Mouse (Mus musculus) kidney, adult 2 months (tissue): ENCODE data around the gene Idnk. TPM values are rescaled to one million over a fixed set of nuclear protein-coding genes. Genes with fewer than 3 reads are reported as not detected.
A peak's percentile ranks its signal among the peaks of the same experiment; 100 is the strongest.

Experiments
- DNase-seq: peaks from one replicate; pipeline ENCODE4 v3.0.0; 2021
- H3K27ac ChIP-seq: fragments of 200-500 bp; 2 replicates; pipeline ENCODE4 v1.5.1; 2012; ENCODE audit warnings: low read depth, low read length, control low read depth, inconsistent platforms; ENCODE audit not compliant: insufficient read depth
- H3K27me3 ChIP-seq: fragments of 200-500 bp; replicated peaks from 2 replicates; pipeline ENCODE4 v1.6.1; 2012; ENCODE audit warnings: mild to moderate bottlenecking, moderate library complexity, low read length, inconsistent platforms; ENCODE audit not compliant: control insufficient read depth, insufficient read depth
- H3K36me3 ChIP-seq: fragments of 200-500 bp; 2 replicates; pipeline ENCODE4 v1.6.1; 2012; ENCODE audit warnings: mild to moderate bottlenecking, moderate library complexity, low read length, inconsistent platforms; ENCODE audit not compliant: control insufficient read depth, insufficient read depth
- H3K4me1 ChIP-seq: fragments of 200-500 bp; 2 replicates; pipeline ENCODE4 v1.6.1; 2011; ENCODE audit warnings: low read length; ENCODE audit not compliant: control insufficient read depth, insufficient read depth
- H3K4me3 ChIP-seq: fragments of 200-500 bp; 2 replicates; pipeline ENCODE4 v1.5.1; 2011; ENCODE audit warnings: mild to moderate bottlenecking, low read depth, low read length, control low read depth; ENCODE audit not compliant: insufficient read depth
- CTCF ChIP-seq: fragments of 200-500 bp; conservative IDR thresholded peaks from 2 replicates; pipeline ENCODE4 v1.5.1; 2011; ENCODE audit warnings: low read depth, mild to moderate bottlenecking, control low read depth, low read length, moderate library complexity, mixed read lengths; ENCODE audit not compliant: insufficient read depth, insufficient read length
- POLR2A ChIP-seq: fragments of 200-500 bp; IDR thresholded peaks from one replicate; pipeline ENCODE4 v1.6.1; 2011; ENCODE audit warnings: low read depth, low read length, control low read depth
- WGBS: fragments of 180-500 bp; shearing (Covaris S2); methylation state at CpG from one replicate; pipeline ENCODE4 v1.1.7; 2018; 5-methylcytosine and 5-hydroxymethylcytosine counted together
- polyA plus RNA-seq: library from polyadenylated mRNA; depleted of rRNA; stranded (reverse); fragments of >200 nt; gene quantifications from 2 replicates; pipeline ENCODE4 v1.2.3, GENCODE M21; 2012; rRNA removed

Idnk gene
- polyA plus RNA-seq, 1 experiment = 27.4 TPM

DNA sequence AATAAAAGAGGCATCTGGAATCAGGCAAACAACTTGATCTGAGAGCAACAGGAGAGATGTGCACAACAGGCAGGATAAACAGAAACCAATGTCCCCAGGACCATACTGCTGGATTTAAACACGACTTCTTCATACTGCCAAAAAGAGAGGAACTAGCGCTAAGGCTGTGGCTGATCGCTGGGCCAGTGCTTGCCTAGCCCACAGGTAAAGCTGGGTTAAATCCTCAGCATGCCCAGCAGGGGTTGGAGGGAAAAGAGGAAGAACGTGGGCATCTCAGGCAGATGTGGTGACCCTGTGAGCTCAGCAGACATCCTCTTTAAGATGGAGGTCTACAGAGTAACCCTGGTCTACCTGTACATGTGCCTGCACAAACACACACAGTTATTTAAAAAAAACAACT is 47.5 kb downstream of the Idnk start:
- WGBS = 53% methylated on average over 4 of the region's 4 CpGs
- Histone ChIP-seq H3K27ac (no peak overlapping the region), H3K36me3 (no peaks in the 10 kb centered on the region), H3K4me3 (no peak overlapping the region), H3K4me1 (peaks cover 18% of the 10 kb centered on the region; the same call in 1 of the 2 replicates), H3K27me3 (no peaks in the 10 kb centered on the region)
- TF ChIP-seq CTCF = no peak
- no peak for TF ChIP-seq POLR2A
- DNase-seq = no peak

GRCm38 (mm10) chr13:58206084-58206483 is 48.6 kb downstream of the Idnk start:
- TF ChIP-seq POLR2A (no peak), CTCF (no peak)
- Histone ChIP-seq H3K36me3 (no peaks in the 10 kb centered on the region), H3K27ac (no peak overlapping the region), H3K4me3 (no peak overlapping the region), H3K4me1 (peaks cover 18% of the 10 kb centered on the region; the same call in 1 of the 2 replicates), H3K27me3 (no peaks in the 10 kb centered on the region)
- DNase-seq = no peak
- 78% methylated on average over 4 of the region's 4 CpGs for WGBS

GRCm38 (mm10) chr13:58210441-58210840 is 53.0 kb downstream of the Idnk start:
- H3K36me3 ChIP-seq = no peaks in the 10 kb centered on the region
- H3K27me3 ChIP-seq = no peaks in the 10 kb centered on the region
- no peak overlapping the region for H3K4me3 ChIP-seq
- H3K4me1 ChIP-seq = peaks cover 29% of the 10 kb centered on the region
- TF ChIP-seq POLR2A = no peak
- no peak for TF ChIP-seq CTCF
- no peak overlapping the region for H3K27ac ChIP-seq
- 48% methylated on average over 5 of the region's 5 CpGs for WGBS
- no peak for DNase-seq

GRCm38 (mm10) chr13:58212530-58212929 is 55.1 kb downstream of the Idnk start:
- Histone ChIP-seq H3K4me3 (no peak overlapping the region), H3K27me3 (no peaks in the 10 kb centered on the region), H3K36me3 (no peaks in the 10 kb centered on the region), H3K27ac (no peak overlapping the region), H3K4me1 (peaks cover 22% of the 10 kb centered on the region)
- TF ChIP-seq POLR2A (no peak), CTCF (no peak)
- WGBS = 59% methylated on average over 2 of the region's 2 CpGs
- DNase-seq = no peak

GRCm38 (mm10) chr13:58213801-58214200 is 56.4 kb downstream of the Idnk start:
- Histone ChIP-seq H3K27me3 (no peaks in the 10 kb centered on the region), H3K4me3 (no peak overlapping the region), H3K4me1 (peaks cover 22% of the 10 kb centered on the region), H3K27ac (no peak overlapping the region), H3K36me3 (no peaks in the 10 kb centered on the region)
- TF ChIP-seq POLR2A (no peak), CTCF (no peak)
- peak; percentile 36 for DNase-seq
- 33% methylated on average over 8 of the region's 8 CpGs for WGBS

Other genes starting within 250 kb of the Idnk start
- gene Spock1, start 249.3 kb upstream of the Idnk start, polyA plus RNA-seq = 0.19 TPM in 2 replicates
- 24.7 and 26.3 TPM in 2 replicates for gene Klhl3, start 44.1 kb upstream of the Idnk start, polyA plus RNA-seq
- gene Hnrnpa0, start 29.1 kb upstream of the Idnk start, polyA plus RNA-seq = 38.3 and 46.8 TPM in 2 replicates
- 111 and 134 TPM in 2 replicates for gene Ubqln1, start 58.0 kb downstream of the Idnk start, polyA plus RNA-seq
- 11.0 and 11.9 TPM in 2 replicates for gene Gkap1, start 118.0 kb downstream of the Idnk start, polyA plus RNA-seq
- gene Kif27, start 201.5 kb downstream of the Idnk start, polyA plus RNA-seq = 0.22 and 0.31 TPM in 2 replicates
- gene 2210016F16Rik, start 227.6 kb downstream of the Idnk start, polyA plus RNA-seq = 25.2 and 33.8 TPM in 2 replicates
- 7.1 and 9.0 TPM in 2 replicates for gene Rmi1, start 244.6 kb downstream of the Idnk start, polyA plus RNA-seq
- 175 and 211 TPM in 2 replicates for gene Hnrnpk, start 245.7 kb downstream of the Idnk start, polyA plus RNA-seq